Mouse (Mus musculus): Measurements from ENCODE around the gene Cryzl2.

Cryzl2 gene

DNA sequence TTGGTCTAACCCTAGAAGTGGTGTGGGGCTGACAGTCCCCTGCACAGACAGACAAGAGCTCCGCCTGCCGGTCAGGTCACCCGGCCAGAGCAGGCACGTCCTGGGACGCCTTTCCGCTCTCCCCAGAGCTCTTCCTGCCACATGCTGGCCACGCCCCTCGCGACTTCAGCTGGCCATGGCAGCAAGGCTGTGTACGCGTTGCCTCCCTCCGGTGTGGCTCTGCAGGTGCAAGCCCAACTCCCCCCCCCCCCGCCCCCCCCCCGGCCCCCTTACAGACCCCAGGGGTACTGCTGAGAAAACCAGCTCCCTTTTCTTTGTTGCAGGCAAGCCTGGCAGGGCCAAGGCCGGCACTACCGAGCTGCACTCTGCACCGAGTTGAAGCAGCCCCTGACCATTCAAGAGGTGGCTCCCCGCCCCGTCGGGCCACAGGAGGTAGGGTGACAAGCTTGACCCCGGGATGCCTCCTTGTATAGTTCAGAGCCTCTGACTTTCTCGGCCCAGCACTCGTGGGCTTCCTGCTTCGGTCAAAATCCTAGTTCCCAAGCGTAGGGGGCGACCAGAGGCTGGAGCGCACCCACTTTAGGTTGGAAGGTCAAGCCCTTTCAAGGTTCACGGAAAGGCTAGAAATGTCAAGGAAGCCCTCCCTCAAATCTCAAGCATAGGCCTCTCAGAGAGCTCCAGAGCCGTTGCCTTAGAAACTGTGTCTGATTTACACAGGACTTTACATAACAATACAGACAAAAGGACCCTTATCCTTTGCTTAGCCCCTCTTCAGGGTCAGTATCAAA is at the start of gene Cryzl2:
TSS of gene Cryzl2 (plus strand) at position 157 of the 788 bp plus-strand sequence.
- in situ Hi-C loops (cut with MboI, MseI): loop anchor here (5.0 kb wide), 1 partner anchor 89 kb away; no protein-coding TSS in a partner anchor

GRCm38 (mm10) chr1:157409648-157410047 is 48.7 kb upstream of the Cryzl2 start:
- in situ Hi-C loops (cut with MboI, MseI): no loop called here

GRCm38 (mm10) chr1:157410937-157411336 is 47.4 kb upstream of the Cryzl2 start:
- in situ Hi-C loops (cut with MboI, MseI): no loop called here

DNA sequence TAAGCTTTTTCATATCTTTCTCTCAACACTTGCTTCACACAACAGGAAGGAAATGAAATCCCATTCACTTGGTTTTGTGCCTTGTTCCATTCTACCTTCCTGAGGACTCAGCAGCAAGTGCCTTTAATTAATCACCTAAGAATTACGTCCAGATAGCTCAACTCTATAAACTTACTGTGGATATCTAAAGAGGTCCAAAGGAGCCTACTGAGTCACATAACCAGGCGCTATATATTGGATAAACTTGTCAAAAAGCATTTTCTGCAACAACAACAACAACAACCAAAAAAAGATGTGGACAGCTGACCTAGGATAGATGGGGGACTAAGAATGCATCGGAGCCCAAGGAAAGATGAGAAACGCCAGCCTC is 47.1 kb upstream of the Cryzl2 start:
- in situ Hi-C loops (cut with MboI, MseI): no loop called here

GRCm38 (mm10) chr1:157411711-157412380 is 46.5 kb upstream of the Cryzl2 start:
- in situ Hi-C loops (cut with MboI, MseI): no loop called here

DNA sequence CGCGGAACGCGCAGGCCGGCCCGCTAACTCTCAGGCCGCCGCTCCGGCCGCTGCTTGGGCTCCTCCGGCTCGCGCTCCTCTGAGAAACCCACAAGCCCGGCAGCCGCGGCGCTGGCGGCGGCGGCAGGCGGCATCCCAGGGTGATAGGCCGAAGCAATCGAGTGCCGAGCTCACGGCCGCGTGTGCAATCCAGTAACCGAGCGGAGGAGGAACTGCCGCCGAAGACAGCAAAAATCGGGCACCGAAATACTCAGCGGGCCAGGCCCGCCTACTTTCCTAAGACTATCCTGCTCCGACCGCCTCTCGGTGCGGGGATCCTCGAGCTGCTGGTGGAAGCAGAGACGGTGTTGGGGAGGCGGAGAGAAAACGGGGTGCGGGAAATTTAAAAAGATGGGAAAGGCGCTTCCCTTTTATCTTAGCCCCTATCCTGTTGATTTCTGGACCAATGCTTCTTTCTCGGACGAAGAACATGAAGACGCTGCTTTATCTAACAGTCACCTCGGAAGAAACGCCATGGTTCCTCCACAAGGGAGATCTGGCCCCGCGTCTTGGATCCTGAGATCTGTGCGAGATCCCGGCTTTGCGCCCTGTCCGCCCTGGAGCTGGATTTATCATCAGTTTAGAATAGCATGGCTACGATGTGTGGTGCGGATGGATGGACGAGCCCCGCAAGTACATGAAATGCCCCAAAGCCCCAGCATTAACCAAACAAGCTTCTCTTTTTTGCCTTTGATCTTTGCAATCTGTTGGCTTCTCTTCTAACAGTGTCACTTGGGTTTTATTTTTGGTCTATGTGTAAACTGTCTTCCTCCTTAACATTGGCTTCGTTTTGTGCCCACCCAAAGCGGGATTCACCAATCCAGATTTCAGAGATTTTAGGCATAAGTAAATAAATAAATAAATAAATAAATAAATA is 45.7 kb upstream of the Cryzl2 start, which contains the start of gene Rasal2:
TSS of gene Rasal2 (minus strand) at position 142 of the 916 bp plus-strand sequence.
- in situ Hi-C loops (cut with MboI, MseI): no loop called here

- in situ Hi-C loops (cut with MboI, MseI): no loop called here
These were observed 42.6 kb upstream of the Cryzl2 start for GRCm38 (mm10) chr1:157415771-157416170.

GRCm38 (mm10) chr1:157416628-157417027 is 41.7 kb upstream of the Cryzl2 start:
- in situ Hi-C loops (cut with MboI, MseI): no loop called here

DNA sequence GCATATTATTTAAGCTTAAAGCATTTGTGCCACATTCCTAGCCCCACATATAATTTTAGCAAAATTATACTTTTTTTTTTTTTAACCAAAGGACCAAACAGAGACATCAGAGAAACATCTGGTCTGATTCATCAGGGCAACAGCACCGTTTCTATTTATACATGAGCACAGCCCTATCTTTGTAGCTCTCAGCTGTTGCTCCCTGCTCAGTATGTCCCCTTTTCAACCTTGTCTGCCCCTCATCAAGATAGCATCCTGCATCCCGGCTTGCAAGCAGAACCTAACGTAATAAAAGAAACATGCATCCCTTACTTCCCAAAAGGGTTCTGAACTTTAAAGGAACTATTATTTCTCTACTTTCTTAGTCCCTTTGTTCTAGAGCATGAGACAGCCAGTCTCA is 41.0 kb upstream of the Cryzl2 start:
- in situ Hi-C loops (cut with MboI, MseI): no loop called here

GRCm38 (mm10) chr1:157417861-157418260 is 40.5 kb upstream of the Cryzl2 start:
- in situ Hi-C loops (cut with MboI, MseI): no loop called here

DNA sequence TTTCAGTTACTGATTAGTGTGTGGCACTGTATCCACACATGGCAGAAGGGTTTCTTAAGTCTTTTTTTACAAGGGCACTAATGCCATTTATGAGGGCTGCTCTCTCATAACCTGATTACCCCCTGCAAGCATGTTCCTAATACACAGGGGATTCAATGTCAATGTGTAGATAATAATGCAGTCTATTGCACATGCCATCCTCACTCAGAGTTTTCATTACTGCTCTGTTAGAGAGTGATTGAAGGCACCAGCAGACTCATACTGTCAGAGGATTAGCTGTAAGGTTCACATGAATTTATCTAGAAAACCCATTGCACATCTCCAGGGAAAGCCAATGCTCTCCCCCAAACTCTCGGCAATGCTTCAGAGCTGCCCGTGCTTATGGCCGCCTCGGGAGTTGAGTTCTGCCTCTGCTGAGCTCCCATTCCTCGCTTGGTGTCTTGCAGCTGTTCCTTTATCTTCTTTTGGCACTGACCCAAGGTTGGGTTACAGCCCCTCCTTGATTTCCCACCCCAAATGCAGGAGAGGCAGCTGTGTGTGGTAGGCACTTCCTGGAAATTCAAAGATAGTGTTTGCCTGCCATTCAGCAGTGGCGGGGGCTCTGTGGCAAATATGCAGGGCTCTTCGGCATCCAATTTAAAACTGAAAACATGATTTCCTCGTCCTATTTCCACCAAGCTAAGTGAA is 32.5 kb upstream of the Cryzl2 start:
- in situ Hi-C loops (cut with MboI, MseI): no loop called here

DNA sequence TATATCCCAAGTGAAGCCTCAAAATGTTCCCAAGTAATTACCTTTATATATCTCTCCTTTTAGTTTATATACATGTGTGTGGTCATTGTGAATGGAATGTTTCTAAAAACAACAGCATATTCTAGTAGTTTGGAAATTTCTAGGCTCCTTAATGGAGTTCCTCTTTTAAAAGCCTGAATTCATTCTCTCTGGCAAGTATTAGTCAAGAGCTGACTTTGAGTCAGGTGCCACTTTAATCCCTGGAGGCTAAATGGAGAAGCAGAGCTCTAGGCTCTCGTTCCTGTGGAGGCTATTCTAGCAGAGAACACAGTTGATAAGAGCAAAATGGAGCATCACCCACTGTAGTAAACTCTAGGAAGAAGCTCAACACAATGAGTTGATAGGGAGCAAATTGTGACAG is 31.4 kb upstream of the Cryzl2 start:
- in situ Hi-C loops (cut with MboI, MseI): no loop called here

GRCm38 (mm10) chr1:157427604-157428003 is 30.8 kb upstream of the Cryzl2 start:
- in situ Hi-C loops (cut with MboI, MseI): no loop called here

DNA sequence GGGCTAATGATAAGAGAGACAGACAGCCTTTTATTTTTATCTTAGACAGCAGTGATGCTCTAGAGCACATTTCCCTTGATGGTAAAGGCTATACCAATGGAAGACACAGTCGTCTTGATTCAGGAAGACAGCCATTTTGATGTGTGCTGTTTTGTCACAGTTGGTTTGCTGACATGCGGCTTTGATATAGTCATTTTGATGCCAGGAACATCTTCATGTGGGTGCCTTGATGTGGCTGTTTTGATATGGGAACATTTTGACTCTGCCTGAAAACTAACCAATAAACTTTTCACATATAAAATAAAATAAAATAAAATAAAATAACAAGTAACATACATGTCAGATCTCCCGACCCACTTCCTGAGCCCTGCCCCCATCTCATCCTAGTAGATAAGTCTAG is 30.0 kb upstream of the Cryzl2 start:
- in situ Hi-C loops (cut with MboI, MseI): no loop called here

DNA sequence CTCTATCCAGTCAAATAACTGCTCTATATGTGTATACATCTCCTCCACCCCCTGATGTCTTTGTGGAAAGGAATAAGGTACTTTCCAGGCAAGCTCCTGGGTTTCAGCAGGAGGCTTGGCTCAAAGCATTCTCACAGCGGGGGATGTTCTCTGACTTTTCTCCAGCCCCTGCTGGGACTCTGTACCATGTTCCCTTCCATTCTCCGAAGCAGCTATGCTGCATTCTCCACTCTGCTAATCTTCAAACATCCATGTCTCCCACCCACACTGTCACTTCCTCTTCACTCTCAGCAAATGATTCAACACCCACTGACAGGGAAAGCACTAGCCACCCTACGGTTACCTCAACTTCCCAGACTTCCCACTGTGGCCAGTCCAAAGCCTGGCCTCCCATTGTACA is 25.1 kb upstream of the Cryzl2 start:
- in situ Hi-C loops (cut with MboI, MseI): no loop called here

DNA sequence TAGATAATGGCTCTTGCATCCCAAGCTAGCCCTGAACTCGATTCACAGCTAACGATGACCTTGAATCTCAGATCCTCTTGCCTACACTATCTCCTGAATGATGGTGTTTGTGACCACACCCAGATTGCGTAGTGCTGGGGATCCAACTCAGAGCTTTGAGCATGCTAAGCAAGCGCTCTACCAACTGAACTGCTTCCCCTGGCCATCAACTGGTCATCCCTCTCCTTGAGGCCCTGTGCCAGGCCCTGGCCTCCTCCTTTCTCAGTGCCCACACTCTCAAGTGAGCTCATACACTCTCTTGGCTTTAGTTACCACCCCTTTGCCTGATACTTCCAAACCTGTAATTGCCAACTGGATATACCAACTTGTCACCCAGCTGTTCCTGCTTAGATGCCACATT is 24.0 kb upstream of the Cryzl2 start:
- in situ Hi-C loops (cut with MboI, MseI): no loop called here

DNA sequence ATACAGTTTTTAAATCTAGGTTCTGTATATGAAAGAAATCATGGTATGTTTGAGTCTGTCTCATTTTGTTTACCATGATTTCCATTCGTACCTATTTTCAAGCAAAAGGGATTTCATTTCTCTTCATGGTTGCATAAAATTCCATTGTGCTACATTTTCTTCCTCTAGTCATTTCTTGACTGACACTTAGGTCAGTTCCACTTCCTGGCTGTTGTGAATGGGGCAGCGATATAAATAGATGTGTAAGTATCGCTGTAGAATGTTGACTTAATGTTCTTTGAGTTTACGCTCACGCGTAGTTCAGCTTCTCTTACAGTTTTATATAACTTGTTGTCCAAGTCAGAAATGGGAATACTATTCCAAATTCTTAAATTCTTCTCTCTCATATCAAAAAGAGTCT is 22.5 kb upstream of the Cryzl2 start:
- in situ Hi-C loops (cut with MboI, MseI): no loop called here

GRCm38 (mm10) chr1:157438290-157438689 is 20.1 kb upstream of the Cryzl2 start:
- in situ Hi-C loops (cut with MboI, MseI): no loop called here

- in situ Hi-C loops (cut with MboI, MseI): no loop called here
These were observed 19.3 kb upstream of the Cryzl2 start for GRCm38 (mm10) chr1:157439101-157439500.

DNA sequence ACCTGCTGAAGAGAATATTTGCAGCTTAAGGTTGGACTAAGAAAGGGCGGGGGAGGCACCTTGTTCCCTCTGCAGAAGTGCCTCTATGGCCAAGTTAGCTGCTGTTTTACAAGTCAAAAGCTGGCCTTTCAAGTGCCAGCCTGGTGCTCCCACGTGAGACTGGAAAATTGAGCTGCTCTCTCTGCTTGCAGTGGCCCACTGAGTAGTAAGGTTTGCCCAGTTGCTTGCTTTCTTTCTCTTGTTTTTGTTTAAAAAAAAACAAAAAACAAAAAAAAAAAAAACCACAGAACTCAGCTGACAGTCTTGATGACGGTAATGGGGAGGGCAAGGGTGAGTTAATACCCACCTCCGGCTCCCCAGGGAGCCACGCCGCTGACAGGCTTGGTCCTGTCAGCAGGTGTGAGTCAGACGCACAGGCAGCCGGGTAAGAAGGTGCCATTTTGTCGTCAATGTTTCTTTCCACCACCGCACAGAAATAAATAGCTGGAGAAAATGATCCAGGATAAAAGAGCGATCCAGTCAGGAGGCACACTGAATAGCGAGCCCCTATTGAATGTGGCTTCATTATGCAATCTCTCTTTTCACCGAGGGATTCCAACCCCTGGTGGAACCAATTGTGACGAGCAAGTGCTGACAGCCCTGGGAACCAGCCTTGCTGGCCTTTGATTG is 18.3 kb upstream of the Cryzl2 start:
- in situ Hi-C loops (cut with MboI, MseI): no loop called here
